Mouse (Mus musculus) urinary bladder, postnatal 36 days (tissue): Measurements from ENCODE around the gene Fry.

ENCODE experiments used
- DNase-seq, 2 experiments: peaks; one replicate each; pipeline ENCODE4 v3.0.0; 2022; ENCODE audit warnings: low spot score in 2 of 2, mixed read lengths in 1 of 2

The Fry gene

DNA sequence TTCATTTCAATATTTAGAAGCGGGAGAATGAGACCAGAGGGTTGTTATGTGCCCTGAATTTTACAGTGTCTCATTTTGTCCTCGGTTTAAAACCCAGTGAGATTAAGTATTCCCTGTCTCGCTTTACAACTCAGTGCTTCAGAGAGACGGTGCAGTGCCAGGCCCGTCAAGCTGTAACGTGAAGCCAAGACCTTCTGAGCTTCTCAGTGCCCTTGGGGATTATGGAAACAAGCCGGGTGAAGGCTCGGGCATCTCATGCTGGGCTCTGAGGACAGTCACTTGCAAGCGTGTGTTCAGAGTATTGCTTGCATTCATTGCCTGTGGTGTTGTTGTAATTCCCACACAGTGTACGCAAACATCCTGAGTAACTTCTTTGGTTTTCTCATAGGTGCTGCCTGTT is 218.0 kb downstream of the Fry start:
- no peak for DNase-seq

DNA sequence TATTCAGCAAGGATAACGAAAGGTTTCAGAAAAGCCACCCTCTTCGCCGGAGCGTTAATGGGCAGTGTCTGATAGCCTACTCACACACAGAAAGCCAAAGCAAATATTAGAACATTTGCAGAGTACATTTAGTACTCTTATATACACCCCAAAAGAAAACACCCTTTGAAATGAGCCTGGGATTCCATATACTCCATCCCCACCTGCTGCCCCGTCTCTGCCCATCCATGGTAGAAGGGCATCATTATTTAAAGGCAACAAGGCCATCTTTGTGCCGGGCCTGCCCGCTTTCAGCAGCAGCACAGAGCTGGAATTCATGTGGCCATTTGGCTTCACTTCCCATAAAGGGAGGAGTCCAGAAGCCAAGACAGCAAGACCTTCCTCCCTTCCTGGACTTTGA is 219.3 kb downstream of the Fry start:
- DNase-seq = peak in 1 of 2 experiments; percentile 7

DNA sequence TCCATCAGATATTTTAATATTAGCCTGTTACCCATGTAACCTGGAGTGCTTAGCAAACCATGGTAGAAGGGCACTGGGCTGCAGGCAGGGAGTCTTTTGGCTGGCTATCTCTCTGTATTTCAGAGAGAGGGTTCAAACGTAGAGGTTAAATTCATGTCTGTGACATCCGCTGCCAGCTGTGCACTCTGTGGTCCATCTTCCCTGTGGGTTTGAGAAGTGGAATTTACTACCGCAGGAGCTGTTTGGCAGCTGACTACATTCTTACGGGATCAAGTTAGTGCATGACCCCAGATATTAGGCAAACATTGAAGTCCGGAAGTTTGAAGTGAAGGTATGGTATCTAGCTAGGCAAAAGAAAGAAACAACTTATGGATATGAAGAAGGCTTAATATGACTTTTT is 222.5 kb downstream of the Fry start:
- no peak for DNase-seq

DNA sequence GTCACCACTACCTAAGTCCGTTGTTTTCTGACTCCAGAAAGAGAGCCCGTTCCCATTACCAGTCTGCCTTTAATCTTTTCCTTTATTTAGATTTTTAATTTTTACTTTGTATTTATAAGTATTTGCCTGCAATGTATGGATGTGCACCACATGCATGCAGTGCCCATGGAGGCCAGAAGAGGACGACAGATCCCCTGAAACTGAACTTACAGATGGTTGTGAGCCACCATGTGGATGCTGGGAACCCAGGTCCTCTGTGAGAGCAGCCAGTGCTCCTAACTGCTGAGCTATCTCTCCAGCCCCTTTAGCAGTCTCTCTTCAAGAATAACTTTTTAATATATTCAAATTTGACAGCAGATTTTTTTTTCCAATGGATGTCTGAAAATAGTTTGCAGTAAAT is 223.7 kb downstream of the Fry start:
- no peak for DNase-seq

DNA sequence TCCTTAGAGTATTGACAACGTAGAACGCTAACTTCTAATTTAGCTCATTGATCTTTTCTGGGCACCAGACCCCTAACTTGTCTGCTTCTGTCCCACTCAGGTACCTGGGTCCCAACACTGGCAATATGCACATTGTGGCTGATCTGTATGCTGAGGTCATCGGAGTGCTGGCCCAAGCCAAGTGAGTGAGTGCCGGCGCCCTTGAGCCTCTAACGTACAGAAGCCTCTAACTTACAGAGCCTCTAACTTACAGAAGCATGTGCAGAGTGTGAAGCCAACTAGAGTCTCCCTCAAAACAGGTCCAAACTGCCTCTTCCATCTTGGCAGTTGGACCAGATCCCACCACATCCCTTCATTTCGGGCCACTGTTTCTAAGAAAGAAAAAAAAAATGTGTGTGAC is 227.5 kb downstream of the Fry start:
- no peak for DNase-seq

DNA sequence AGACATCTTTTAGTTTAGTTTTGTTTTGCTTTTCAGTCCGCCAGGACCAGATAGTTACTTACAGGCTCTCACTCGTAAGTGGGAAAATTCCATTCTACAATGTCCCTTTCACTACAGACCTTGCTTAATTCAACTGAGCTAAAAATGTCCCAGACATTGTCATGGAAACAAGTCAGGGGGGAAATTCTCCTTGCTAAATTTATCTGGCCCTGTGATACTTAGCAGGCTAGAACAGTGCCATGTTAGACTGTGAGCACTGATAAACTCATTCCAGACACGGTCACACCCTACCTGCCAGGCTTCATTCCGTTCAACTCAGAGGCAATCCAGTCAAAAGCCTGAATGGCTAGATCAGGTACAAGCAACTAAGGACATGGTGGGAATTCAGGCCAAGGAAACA is 227.9 kb downstream of the Fry start:
- peak in 1 of 2 experiments; percentile 10 for DNase-seq

DNA sequence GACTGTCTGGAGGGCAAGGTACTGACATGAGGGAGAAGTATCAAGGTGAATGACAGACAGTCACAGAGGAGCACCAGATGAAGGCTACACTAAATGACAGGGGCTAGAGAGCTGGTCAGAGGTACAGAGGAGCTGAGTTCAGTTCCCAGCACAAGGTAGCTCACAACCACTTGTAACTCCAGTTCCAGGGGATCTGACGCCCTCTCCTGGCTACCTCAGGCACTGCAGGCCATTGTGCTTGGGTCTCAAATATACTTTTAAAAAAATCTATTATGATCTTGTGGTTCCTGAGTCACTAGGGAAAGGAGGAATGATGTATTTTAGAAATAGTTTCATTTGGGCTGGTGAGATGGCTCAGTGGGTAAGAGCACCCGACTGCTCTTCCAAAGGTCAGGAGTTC is 229.4 kb downstream of the Fry start:
- DNase-seq = no peak

DNA sequence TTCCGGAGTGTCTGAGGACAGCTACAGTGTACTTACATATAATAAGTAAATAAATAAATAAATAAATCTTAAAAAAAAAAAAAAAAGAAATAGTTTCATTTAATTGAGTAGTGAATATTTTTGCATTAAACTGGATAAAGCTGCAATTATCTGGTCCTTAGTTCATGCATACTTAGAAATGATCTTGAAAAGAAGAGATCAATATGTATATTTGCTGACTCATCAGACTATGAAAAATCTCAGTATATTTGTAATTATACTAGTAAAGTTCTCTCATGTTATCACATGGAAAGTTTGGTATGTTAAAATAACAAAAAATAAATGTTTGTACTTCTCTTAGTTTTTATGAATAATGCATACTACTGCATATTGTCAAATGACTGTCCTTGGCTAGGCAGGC is 229.9 kb downstream of the Fry start:
- DNase-seq = no peak

DNA sequence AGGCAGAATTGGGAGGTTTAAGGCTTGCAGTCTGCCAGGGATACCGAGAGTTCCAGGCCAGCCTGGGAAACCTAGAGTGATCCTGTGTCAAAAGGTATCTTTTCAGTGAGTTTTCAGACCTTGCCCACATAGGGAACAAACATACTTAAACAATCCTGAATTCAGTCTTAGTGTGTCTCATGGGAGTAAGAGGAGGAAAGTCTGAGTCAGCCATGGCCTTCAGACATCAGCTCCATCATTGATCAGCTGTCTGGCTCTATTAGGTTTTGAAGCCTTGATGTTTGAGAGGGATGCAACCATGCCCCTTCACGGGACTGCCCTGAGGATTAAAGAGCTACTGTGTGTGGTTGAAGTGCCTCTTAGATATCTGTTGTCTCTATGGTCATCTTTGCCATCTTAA is 232.7 kb downstream of the Fry start:
- DNase-seq = no peak

DNA sequence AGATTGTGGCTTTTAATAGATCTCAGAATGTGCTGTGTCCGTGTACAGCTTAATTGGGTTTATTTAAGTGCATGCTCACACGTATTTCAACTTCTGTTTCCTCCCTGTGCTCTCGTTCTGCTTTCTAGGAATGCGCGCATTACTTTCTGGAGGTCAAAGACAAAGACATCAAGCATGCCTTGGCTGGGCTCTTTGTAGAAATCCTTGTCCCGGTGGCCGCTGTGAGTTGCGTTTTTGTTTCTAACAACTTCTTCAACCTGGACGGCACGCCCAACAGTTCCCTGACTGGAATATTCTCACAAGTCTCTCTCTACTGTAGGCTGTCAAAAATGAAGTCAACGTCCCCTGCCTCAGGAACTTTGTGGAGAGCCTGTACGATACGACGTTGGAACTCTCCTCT is 240.2 kb downstream of the Fry start:
- no peak for DNase-seq

DNA sequence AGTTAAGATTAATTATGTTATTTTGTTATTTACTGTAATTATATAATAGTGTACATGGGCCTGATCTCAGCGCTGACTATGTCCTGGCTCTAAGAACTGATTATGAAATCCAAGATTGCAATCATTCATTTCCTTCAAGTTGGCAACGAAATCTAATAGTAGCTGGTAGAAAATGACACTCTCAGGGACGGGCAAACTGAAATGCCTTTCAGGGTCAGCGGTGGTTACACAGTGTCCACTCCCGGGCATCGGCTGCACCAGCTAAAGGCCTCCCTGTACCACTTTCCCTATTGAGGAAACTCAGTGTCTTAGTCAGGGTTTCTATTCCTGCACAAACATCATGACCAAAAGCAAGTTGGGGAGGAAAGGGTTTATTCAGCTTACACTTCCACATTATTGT is 243.8 kb downstream of the Fry start:
- DNase-seq = no peak

DNA sequence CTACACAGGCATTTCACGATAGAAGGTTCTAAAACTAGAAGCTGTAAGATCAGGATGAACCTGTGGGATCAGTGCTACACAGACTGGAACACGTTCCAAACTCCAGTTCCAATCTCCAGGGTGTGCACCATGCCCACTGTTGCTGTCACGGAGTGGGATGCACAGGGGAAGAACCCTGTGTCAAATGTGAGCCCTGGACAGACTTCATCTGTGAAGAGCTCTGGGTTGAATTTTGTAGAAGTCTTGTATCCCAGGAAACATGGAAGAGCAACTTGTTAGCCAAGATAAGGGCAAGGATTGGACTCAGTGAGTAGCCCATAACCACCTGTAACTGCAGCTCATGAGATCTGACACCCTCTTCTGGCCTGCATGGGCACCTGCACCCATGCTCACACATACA is 246.2 kb downstream of the Fry start:
- DNase-seq = no peak

DNA sequence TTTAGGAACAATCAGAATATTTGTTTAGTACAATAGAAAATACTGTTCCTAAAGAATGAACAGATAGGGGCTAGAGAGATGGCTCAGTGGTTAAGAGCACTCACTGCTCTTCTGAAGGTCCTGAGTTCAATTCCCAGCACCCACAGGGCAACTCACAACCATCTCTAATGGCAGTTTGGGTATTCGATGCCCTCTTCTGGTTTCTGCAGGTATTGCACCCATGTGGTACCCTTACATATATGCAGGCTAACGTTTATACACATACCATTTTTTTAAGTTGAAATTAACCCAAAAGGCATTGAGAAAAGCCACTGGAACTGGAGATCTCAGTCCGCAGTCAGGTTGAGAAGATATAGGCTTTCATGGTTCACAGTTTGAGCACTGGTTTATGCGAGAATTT is 248.6 kb downstream of the Fry start:
- no peak for DNase-seq

DNA sequence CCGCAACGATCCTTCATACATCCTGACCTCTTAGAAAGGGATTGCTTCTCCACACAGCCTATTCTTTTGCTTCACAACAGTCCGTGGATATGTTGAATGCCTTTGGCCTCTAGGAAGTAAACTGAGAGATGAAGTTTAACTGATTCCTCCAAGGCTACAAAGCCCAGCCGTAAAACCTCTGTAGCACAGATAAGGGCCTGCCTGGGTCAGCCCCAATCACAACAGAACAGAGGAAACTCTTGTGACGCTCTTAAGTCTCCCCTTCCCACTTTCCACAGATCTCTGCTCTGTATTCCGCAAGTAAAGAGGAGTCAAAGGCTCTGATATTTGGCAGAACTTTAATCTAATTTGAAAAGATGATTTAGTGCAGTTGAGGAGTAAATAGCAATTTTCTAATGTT is 251.8 kb downstream of the Fry start:
- DNase-seq = no peak

DNA sequence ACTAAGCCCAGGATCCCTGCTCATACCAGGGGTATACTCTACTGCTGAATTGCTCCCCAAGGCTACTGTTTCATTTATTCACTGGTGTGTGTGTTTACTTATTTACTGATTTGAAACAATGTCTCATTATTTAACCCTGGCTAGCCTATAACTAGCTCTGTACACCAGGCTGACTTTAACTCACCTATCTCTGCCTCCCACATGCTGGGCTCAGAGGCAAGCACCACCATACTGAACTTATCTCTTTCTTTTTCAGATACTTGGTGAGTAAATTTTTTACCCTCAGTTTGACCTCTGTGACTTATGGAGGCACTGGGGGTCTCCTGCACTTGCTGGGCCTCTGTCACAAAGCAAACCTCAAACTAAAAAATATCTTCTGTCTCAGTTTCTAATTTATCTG is 252.4 kb downstream of the Fry start:
- no peak for DNase-seq

DNA sequence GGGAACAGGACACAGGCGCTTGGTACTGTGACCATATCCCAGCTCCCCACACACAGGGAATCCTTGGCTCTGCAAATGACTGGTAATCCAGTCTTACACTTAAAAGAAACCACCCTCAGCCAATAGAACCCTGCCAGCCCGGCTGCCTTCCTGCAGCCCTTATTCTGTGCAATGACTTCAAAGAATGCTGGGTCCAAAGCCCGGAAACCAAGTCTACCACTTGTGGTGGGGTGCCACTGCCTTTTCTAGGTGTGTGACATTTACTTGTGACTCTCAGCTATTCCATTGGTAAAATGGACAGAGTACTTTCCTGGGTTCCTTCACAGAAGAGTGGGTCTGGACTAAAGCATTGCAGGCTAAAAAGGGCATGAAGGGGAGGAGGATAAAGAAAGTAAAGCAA is 254.5 kb downstream of the Fry start:
- no peak for DNase-seq

DNA sequence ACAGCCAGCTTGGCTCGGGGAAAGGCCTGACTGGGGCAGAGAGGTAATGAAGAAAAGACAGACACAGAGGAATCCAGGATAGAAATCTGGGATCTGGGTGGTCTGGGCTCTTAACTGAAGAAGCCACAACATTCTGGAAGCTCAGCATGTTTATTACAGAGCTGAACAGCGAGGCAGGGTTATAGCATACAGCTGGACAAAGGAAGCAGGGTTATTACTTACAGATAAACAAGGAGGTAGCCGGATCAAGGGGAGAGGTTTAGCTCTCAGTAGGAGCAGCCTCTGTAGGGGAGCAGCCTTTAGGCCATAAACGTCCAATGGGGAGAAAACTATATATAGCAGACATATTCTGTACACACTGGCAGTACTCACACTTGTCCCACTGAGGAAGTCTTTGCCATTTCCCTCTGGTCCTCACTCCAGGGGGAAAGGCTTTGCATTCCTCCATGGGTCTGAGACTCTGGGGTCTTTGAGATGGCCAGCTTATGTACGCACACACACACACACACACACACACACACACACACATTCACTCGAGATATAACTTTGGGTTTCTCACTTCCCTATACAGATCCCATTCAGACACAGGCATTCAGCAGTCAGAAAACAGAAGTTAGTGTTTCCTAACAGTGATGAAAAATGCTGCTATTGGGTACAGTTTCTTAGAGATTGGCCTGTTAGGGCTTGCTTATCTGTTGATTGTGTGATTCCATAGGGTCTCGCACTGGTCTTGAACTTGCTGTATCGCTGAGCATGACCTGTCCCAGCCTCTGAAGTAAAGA is 256.5 kb downstream of the Fry start:
- DNase-seq = no peak

DNA sequence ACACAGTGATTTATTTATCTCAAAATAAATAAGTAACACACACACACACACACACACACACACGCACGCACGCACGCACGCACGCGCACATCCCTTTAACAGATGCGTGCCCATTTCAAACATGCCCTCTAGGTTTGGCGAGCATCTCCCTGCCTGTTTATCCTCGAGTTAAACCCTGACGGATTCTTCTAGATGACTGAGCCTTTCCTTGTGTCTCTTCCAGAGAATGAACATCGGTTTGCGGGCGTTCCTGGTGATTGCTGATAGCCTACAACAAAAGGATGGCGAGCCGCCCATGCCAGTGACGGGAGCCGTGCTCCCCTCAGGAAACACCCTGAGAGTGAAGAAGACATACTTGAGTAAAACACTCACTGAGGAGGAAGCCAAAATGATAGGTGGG is 260.1 kb downstream of the Fry start:
- no peak for DNase-seq

DNA sequence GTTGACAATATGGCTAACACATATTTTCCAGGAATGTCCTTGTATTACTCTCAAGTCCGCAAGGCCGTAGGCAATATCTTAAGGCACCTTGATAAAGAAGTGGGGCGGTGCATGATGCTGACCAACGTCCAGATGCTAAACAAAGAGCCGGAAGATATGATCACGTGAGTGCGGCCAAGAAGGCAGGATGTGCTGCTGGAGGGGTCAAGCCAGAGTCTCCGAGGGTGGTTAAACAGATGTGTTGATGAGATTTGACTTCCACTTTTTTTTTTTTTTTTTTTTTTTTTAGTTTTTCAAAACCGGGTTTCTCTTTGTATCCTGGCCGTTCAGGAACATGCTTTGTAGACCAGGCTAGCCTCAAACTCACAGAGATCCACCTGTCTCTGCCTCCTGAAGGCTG is 262.3 kb downstream of the Fry start:
- no peak for DNase-seq

DNA sequence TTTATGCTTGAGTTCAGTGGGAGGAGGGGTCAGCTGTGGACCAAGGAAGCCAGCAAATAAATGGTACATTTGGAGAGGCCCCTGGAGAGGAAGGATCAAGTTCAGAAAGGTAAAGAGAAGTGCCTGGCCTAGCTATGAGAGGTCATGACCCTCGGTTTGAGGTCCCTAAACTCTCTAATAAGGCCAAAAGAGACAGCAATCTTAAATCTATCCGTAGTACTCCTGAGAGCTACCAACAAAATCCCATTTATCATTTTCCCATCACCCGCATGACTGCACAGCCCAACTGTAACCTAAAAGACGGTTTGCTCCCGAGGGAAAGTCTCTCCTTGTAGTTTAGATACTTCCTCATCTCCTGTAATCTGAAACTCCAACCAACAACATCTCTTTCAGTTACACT is 264.0 kb downstream of the Fry start:
- DNase-seq = no peak

DNA sequence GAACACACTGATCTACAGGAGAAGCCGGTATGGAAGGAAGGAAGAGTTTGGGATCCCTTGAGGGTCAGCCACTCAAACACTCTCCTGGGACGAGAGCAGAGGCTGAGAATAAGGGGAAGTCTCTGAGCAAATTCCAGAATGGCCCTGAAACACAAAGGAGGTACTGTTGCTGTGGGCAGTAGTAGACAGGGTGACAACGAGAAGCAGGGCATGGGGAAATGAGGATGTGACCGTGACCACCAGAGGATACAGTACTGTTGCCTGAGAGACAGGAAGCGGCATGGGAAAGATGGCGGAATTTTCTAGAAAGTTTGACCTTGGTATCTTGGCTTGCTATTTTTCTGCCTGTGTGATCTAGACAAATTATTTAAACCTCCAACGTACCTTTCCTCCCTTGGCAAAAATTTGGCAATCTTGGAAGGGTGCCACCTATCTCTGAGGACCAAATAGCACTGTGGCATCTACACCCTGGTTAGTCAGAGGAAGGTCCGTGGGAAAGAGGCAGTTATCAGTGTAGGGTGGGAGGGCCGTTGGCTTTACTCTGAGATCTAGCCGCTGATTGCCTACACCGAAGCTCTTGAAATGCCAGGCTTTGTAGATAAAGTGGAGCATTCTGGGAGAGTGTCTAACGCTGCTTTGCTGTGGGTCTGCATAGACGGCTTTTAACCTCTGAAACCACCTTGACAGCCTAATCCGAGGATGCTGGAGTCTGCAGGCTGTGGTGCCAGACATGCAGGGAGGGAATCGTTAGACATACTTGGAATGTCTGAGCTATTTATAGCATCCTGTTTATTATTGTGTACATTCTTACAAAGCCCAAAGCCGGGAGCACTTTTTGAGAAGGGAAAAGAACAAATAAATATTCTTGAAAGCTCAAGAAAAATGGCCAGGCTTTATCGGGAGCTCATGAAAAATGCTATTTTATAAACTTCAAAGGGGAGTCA is 266.1 kb downstream of the Fry start:
- no peak for DNase-seq

DNA sequence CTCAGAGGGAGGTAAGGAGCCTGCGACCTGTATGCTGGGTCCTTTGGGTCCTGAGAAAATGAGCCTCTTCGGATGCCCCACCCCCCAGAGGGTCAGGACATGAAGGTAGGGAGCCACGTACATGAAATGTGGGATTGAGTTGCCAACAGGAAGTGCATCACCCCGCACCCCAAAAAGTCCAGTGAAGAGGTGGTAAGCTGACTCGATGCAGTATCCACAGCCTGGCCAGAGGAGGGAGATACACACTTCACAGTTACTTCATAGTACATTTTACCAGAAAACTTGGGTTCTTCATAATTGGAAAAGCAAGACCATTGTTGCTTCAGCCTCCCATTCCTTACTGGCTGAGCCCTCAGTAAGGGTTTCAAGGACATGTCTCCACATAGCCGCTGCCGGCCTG is 266.8 kb downstream of the Fry start:
- DNase-seq = no peak

DNA sequence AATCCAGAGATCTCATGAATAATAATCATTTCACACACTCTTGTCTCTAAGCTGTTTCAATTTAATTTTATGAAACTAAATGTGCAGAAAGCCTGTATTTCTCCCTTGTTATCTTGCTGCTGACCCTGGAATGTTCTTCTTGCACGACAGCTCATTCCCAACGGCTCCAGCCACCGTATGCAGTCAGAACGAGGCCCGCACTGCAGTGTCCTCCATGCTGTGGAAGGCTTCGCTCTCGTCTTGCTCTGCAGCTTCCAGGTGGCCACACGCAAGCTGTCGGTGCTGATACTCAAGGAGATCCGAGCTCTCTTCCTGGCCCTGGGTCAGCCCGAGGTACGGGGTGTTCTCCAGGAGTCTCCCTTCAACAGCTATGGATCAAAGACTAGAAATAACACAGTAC is 270.2 kb downstream of the Fry start:
- DNase-seq = no peak
